Mouse (Mus musculus) lung, postnatal 0 days (tissue): ENCODE measurements around the gene Ctnna3. TPM values are rescaled to one million over a fixed set of nuclear protein-coding genes. Genes with fewer than 3 reads are reported as not detected.
A peak's percentile ranks its signal among the peaks of the same experiment; 100 is the strongest.

Source experiments
- ATAC-seq: fragments of 200-750 bp; cut with Nextera tagmentation; 2 replicates; pipeline ENCODE4 v1.8.0; 2017; ENCODE audit warnings: moderate library complexity
- DNase-seq: peaks from one replicate; pipeline ENCODE4 v3.0.0-alpha.2; 2016; ENCODE audit warnings: low spot score
- H3K27ac ChIP-seq: fragments of 300-500 bp; sonication (generic); 2 replicates; pipeline ENCODE4 v1.5.1; 2014; ENCODE audit warnings: antibody characterized with exemption, mild to moderate bottlenecking, low read length, mixed read lengths
- H3K27me3 ChIP-seq: fragments of 300-500 bp; sonication (generic); replicated peaks from 2 replicates; pipeline ENCODE4 v1.6.1; 2014; ENCODE audit warnings: low read length, mixed read lengths; ENCODE audit not compliant: insufficient read depth
- H3K36me3 ChIP-seq: fragments of 300-500 bp; sonication (generic); 2 replicates; pipeline ENCODE4 v1.6.1; 2014; ENCODE audit warnings: low read length, mixed read lengths; ENCODE audit not compliant: insufficient read depth
- H3K4me1 ChIP-seq: fragments of 300-500 bp; sonication (generic); 2 replicates; pipeline ENCODE4 v1.6.1; 2014; ENCODE audit warnings: antibody characterized with exemption, low read depth, low read length, mixed read lengths; ENCODE audit not compliant: insufficient read depth
- H3K4me2 ChIP-seq: fragments of 300-500 bp; sonication (generic); replicated peaks from 2 replicates; pipeline ENCODE4 v1.6.1; 2014; ENCODE audit warnings: low read depth, mild to moderate bottlenecking, low read length, moderate library complexity, mixed read lengths
- H3K4me3 ChIP-seq: fragments of 300-500 bp; sonication (generic); 2 replicates; pipeline ENCODE4 v1.5.1; 2014; ENCODE audit warnings: low read depth, low read length
- H3K9ac ChIP-seq: fragments of 300-500 bp; sonication (generic); replicated peaks from 2 replicates; pipeline ENCODE4 v1.6.1; 2014; ENCODE audit warnings: low read depth, mild to moderate bottlenecking
- H3K9me3 ChIP-seq: fragments of 300-500 bp; sonication (generic); 2 replicates; pipeline ENCODE4 v1.6.1; 2016; ENCODE audit warnings: low read length, mixed read lengths
- CTCF ChIP-seq: IDR thresholded peaks from 2 replicates; pipeline ENCODE4 v1.5.1; 2016; ENCODE audit warnings: antibody characterized with exemption, mild to moderate bottlenecking
- EP300 ChIP-seq: IDR thresholded peaks from 2 replicates; pipeline ENCODE4 v1.6.1; 2016; ENCODE audit warnings: antibody characterized with exemption, mild to moderate bottlenecking, control low read depth
- WGBS: fragments of 180-500 bp; shearing (Covaris S2); extraction: QIAGEN DNeasy Blood & Tissue Kit; methylation state at CpG from one replicate; pipeline ENCODE4 v1.1.7; 2014; 5-methylcytosine and 5-hydroxymethylcytosine counted together
- polyA plus RNA-seq: library from polyadenylated mRNA; unstranded; fragments of >200 nt; fragmentation: Nextera tagmentation; extraction: Ambion mirVana; gene quantifications from 2 replicates; pipeline ENCODE4 v1.2.1, GENCODE M21; 2015

The Ctnna3 gene
- polyA plus RNA-seq, 1 experiment from 2014 or later, result 0.19 TPM

DNA sequence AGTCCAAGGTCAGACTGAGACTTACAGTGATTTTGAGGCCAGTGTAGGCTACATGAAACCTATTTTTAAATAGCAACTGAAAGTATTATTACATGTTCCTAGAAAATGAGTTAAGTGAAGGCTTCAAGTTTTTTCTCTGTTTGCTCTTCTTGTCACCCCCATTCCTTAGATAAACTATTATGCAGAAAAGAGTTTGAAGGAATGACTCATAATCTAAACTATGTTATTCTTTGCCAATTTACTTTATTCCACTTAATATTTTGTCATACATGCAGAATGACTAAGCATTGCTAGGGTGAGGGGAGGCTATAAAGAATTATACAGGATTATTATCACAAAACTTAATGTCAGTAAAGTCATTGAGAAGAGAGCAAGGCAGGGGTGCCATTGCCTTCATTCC, 479.0 kb downstream of the Ctnna3 start:
- H3K9ac ChIP-seq, result no peak overlapping the region
- peak; percentile 57 for ATAC-seq
- no peak overlapping the region for H3K4me3 ChIP-seq
- H3K4me2 ChIP-seq, result no peak overlapping the region
- no peaks in the 10 kb centered on the region for H3K9me3 ChIP-seq
- TF ChIP-seq EP300, result peak; percentile 86
- TF ChIP-seq CTCF, result no peak
- H3K27me3 ChIP-seq, result no peaks in the 10 kb centered on the region
- H3K4me1 ChIP-seq, result no peaks in the 10 kb centered on the region
- DNase-seq, result peak; percentile 68
- no peaks in the 10 kb centered on the region for H3K36me3 ChIP-seq
- H3K27ac ChIP-seq, result no peak overlapping the region

- H3K36me3 ChIP-seq, result no peaks in the 10 kb centered on the region
- no peak within 1 kb of the TSS for H3K9ac ChIP-seq
- no peaks in the 10 kb centered on the region for H3K4me1 ChIP-seq
- ATAC-seq, result no peak
- H3K4me2 ChIP-seq, result no peak within 1 kb of the TSS
- DNase-seq, result no peak
- no peaks in the 10 kb centered on the region for H3K9me3 ChIP-seq
- H3K27ac ChIP-seq, result no peak within 1 kb of the TSS
- TF ChIP-seq CTCF (no peak), EP300 (no peak)
- no peaks in the 10 kb centered on the region for H3K27me3 ChIP-seq
- H3K4me3 ChIP-seq, result no peak within 1 kb of the TSS
Measured at GRCm38 (mm10) chr10:63927334-63927733, 497.4 kb downstream of the Ctnna3 start, which contains the start of gene Gm10118. TSS of gene Gm10118 (minus strand) at chr10:63927434.

- no peak for ATAC-seq
- Histone ChIP-seq H3K9me3 (no peaks in the 10 kb centered on the region), H3K36me3 (no peaks in the 10 kb centered on the region), H3K4me2 (no peak overlapping the region), H3K4me3 (no peak overlapping the region), H3K27me3 (no peaks in the 10 kb centered on the region), H3K4me1 (no peaks in the 10 kb centered on the region), H3K27ac (no peak overlapping the region), H3K9ac (no peak overlapping the region)
- DNase-seq, result no peak
- TF ChIP-seq EP300 (no peak), CTCF (no peak)
- 46% methylated on average over 5 of the region's 5 CpGs for WGBS
Measured at GRCm38 (mm10) chr10:63933946-63934345, 504.0 kb downstream of the Ctnna3 start.

DNA sequence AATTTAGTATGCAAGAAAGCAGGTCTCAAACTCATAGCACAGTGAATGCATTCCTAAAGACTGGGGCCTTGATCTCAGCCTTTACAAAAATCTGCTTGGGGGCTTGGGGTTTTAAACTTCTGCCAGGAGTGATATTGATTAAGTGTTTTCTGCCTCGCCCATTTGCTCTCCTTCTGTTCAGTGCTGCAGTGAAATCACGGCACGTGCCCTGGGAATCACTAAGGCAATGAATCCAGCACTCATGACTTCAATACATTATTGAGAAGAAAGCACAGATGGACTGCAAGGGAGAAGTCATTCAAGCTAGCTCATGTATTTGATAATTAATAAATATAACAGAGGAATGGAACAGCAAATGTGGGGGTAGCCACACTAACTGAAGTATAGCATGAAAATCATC, 515.6 kb downstream of the Ctnna3 start:
- WGBS, result 56% methylated on average over 3 of the region's 3 CpGs
- H3K4me1 ChIP-seq, result no peaks in the 10 kb centered on the region
- H3K4me2 ChIP-seq, result no peak overlapping the region
- ATAC-seq (no peak), DNase-seq (no peak)
- H3K4me3 ChIP-seq, result no peak overlapping the region
- TF ChIP-seq CTCF (no peak), EP300 (no peak)
- no peaks in the 10 kb centered on the region for H3K27me3 ChIP-seq
- no peaks in the 10 kb centered on the region for H3K9me3 ChIP-seq
- H3K9ac ChIP-seq, result no peak overlapping the region
- H3K27ac ChIP-seq, result no peak overlapping the region
- no peaks in the 10 kb centered on the region for H3K36me3 ChIP-seq

DNA sequence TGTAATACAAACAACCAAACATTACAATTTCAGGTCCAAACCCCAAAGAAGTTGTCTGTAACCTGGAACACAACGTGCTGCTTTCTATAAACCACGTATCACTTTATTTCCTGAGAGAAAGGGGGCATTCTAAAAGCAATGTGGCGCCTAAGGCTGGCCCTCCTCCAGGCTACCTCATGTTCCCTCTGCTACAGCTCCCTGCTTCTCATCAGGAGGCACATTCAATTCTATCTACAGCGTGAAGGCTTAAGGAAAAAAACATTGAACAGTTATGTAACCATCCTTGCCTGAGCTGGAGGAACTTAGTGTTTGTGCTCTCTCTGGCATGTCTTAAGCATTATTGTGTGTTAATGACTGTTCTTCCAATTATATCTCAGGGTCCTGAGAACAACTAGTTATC, 517.4 kb downstream of the Ctnna3 start:
- no peak overlapping the region for H3K4me3 ChIP-seq
- no peak for DNase-seq
- no peak overlapping the region for H3K27ac ChIP-seq
- WGBS, result 71% methylated on average over 4 of the region's 4 CpGs
- no peak overlapping the region for H3K4me2 ChIP-seq
- no peaks in the 10 kb centered on the region for H3K36me3 ChIP-seq
- no peak for ATAC-seq
- H3K9ac ChIP-seq, result no peak overlapping the region
- H3K9me3 ChIP-seq, result no peaks in the 10 kb centered on the region
- no peaks in the 10 kb centered on the region for H3K27me3 ChIP-seq
- TF ChIP-seq CTCF, result no peak
- no peak for TF ChIP-seq EP300
- no peaks in the 10 kb centered on the region for H3K4me1 ChIP-seq

- H3K4me2 ChIP-seq, result no peak overlapping the region
- no peaks in the 10 kb centered on the region for H3K36me3 ChIP-seq
- H3K27ac ChIP-seq, result no peak overlapping the region
- ATAC-seq (0 out of 2 replicates have a peak, but pooled peaks have one; percentile 20), DNase-seq (no peak)
- H3K9me3 ChIP-seq, result no peaks in the 10 kb centered on the region
- no peak overlapping the region for H3K9ac ChIP-seq
- no peak for TF ChIP-seq CTCF
- TF ChIP-seq EP300, result no peak
- WGBS, result 37% methylated on average over 8 of the region's 8 CpGs
- H3K4me3 ChIP-seq, result no peak overlapping the region
- H3K27me3 ChIP-seq, result no peaks in the 10 kb centered on the region
- no peaks in the 10 kb centered on the region for H3K4me1 ChIP-seq
Measured at GRCm38 (mm10) chr10:63950867-63951266, 521.0 kb downstream of the Ctnna3 start.

GRCm38 (mm10) chr10:63951481-63951880, 521.6 kb downstream of the Ctnna3 start:
- 56% methylated on average over 1 of the region's 1 CpGs for WGBS
- TF ChIP-seq CTCF (no peak), EP300 (no peak)
- Histone ChIP-seq H3K4me2 (no peak overlapping the region), H3K9me3 (no peaks in the 10 kb centered on the region), H3K4me1 (no peaks in the 10 kb centered on the region), H3K27ac (no peak overlapping the region), H3K36me3 (no peaks in the 10 kb centered on the region), H3K9ac (no peak overlapping the region), H3K4me3 (no peak overlapping the region), H3K27me3 (no peaks in the 10 kb centered on the region)
- peak; percentile 40 for DNase-seq
- ATAC-seq, result peak; percentile 57; the same call in 1 of the 2 replicates
